10 mouse cellular contexts compared by ENCODE assay signal in the genomic region with DNA sequence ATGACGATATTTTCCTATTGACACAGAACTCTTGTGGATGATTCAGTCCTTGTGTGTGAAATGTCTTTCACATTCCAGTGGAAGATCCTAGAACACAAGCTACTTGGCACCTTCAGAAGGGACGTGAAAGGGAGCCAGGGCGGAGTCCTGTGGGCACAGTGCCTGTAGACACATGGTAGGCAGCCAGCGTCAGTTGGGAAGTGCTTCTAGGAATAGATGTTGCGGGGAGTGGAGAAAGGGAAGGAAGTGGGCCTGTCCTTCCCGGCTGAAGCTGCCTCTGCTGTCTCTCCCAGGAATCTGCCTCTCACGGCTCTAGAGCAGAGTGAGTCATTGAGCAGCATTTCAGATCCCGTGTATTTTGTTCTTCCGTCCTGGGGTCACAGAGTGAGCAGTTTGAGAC.
DNase-seq lines count a peak whose midpoint lies in the region; ATAC-seq and TF ChIP-seq lines count a peak whose summit lies in the region.
"Had no signal": no experiment of that assay in that cellular context is flagged by ENCODE, and none has a peak within 500 bp of the region (broad histone marks: within the 10 kb centered on the region; RNA-seq: fewer than 3 reads in every experiment).

No protein-coding gene starts in this region.

- no peak overlapping the region for H3K9ac ChIP-seq in limb, embryonic 14.5 days (ENCODE audit: low read depth, low read length, severe bottlenecking)
- no peak overlapping the region for H3K9ac ChIP-seq in embryonic facial prominence, embryonic 14.5 days (ENCODE audit: low read depth, low read length)
- H3K9ac ChIP-seq: hindbrain, embryonic 15.5 days had no signal

- H3K27me3 ChIP-seq in limb, embryonic 14.5 days (ENCODE audit: control insufficient read depth, insufficient read depth, low read length), result no peaks in the 10 kb centered on the region
- no peaks in the 10 kb centered on the region for H3K27me3 ChIP-seq in limb, embryonic 10.5 days (ENCODE audit: low read depth, poor library complexity, severe bottlenecking)
- H3K27me3 ChIP-seq in embryonic facial prominence, embryonic 14.5 days (replicated peaks; ENCODE audit: control insufficient read depth, insufficient read depth, low read length), result no peaks in the 10 kb centered on the region
- H3K27me3 ChIP-seq in heart, embryonic 10.5 days (ENCODE audit: insufficient read depth, poor library complexity, severe bottlenecking), result no peaks in the 10 kb centered on the region
- H3K27me3 ChIP-seq in megakaryocyte, embryonic 14.5 days (replicated peaks), result no peaks in the 10 kb centered on the region
- H3K27me3 ChIP-seq: hindbrain, embryonic 15.5 days had no signal

- no peaks in the 10 kb centered on the region for H3K9me3 ChIP-seq in limb, embryonic 14.5 days (ENCODE audit: control insufficient read depth, low read length)
- no peaks in the 10 kb centered on the region for H3K9me3 ChIP-seq in limb, embryonic 10.5 days (replicated peaks)
- H3K9me3 ChIP-seq in embryonic facial prominence, embryonic 14.5 days (ENCODE audit: control insufficient read depth, low read length), result no peaks in the 10 kb centered on the region
- H3K9me3 ChIP-seq in heart, embryonic 10.5 days, result no peaks in the 10 kb centered on the region
- no peaks in the 10 kb centered on the region for H3K9me3 ChIP-seq in megakaryocyte, embryonic 14.5 days
- H3K9me3 ChIP-seq: G1E; hindbrain, embryonic 15.5 days had no signal

- H3K4me3 ChIP-seq in limb, embryonic 14.5 days (replicated peaks; ENCODE audit: low read length), result no peak overlapping the region
- H3K4me3 ChIP-seq in limb, embryonic 10.5 days, result no peak overlapping the region
- H3K4me3 ChIP-seq in embryonic facial prominence, embryonic 14.5 days (ENCODE audit: low read depth, low read length), result no peak overlapping the region
- H3K4me3 ChIP-seq in heart, embryonic 10.5 days, result no peak overlapping the region
- H3K4me3 ChIP-seq in megakaryocyte, embryonic 14.5 days (replicated peaks), result peak overlapping the region; percentile 75
- H3K4me3 ChIP-seq: hindbrain, embryonic 15.5 days had no signal

- WGBS in limb, embryonic 14.5 days, result 72% methylated on average over 9 of the region's 9 CpGs
- 83% methylated on average over 9 of the region's 9 CpGs for WGBS in limb, embryonic 10.5 days
- 56% methylated on average over 9 of the region's 9 CpGs for WGBS in embryonic facial prominence, embryonic 14.5 days
- 44% methylated on average over 9 of the region's 9 CpGs for WGBS in heart, embryonic 10.5 days

- H3K27ac ChIP-seq in limb, embryonic 14.5 days (replicated peaks; ENCODE audit: low read depth, low read length), result no peak overlapping the region
- H3K27ac ChIP-seq in limb, embryonic 10.5 days, result no peak overlapping the region
- H3K27ac ChIP-seq in embryonic facial prominence, embryonic 14.5 days (replicated peaks; ENCODE audit: low read depth, low read length), result no peak overlapping the region
- H3K27ac ChIP-seq in heart, embryonic 10.5 days, result peak overlapping the region; percentile 73
- H3K27ac ChIP-seq: hindbrain, embryonic 15.5 days had no signal

- H3K36me3 ChIP-seq in limb, embryonic 14.5 days (ENCODE audit: control insufficient read depth, insufficient read depth, low read length), result no peaks in the 10 kb centered on the region
- H3K36me3 ChIP-seq in limb, embryonic 10.5 days, result no peaks in the 10 kb centered on the region
- H3K36me3 ChIP-seq in embryonic facial prominence, embryonic 14.5 days (ENCODE audit: control insufficient read depth, insufficient read depth, low read length), result no peaks in the 10 kb centered on the region
- H3K36me3 ChIP-seq in heart, embryonic 10.5 days, result 0 out of 2 replicates have a peak, but pooled peaks cover 6% of the 10 kb centered on the region
- H3K36me3 ChIP-seq in megakaryocyte, embryonic 14.5 days (replicated peaks; ENCODE audit: low read length), result peaks cover 11% of the 10 kb centered on the region
- H3K36me3 ChIP-seq: hindbrain, embryonic 15.5 days had no signal

- H3K4me2 ChIP-seq in limb, embryonic 14.5 days (replicated peaks; ENCODE audit: low read depth, low read length, severe bottlenecking), result no peak overlapping the region
- no peak overlapping the region for H3K4me2 ChIP-seq in embryonic facial prominence, embryonic 14.5 days (ENCODE audit: low read depth, low read length)
- H3K4me2 ChIP-seq: hindbrain, embryonic 15.5 days had no signal

- TF ChIP-seq POLR2A in limb, embryonic 14.5 days (IDR thresholded peaks at IDR 0.05; ENCODE audit: borderline replicate concordance, extremely low read depth, insufficient read depth, insufficient read length), result no peak

- peaks cover 16% of the 10 kb centered on the region for H3K4me1 ChIP-seq in limb, embryonic 14.5 days (ENCODE audit: control insufficient read depth, insufficient read depth, low read length)
- peaks cover 18% of the 10 kb centered on the region for H3K4me1 ChIP-seq in limb, embryonic 10.5 days
- peaks cover 15% of the 10 kb centered on the region for H3K4me1 ChIP-seq in embryonic facial prominence, embryonic 14.5 days (ENCODE audit: control insufficient read depth, insufficient read depth, low read length)
- H3K4me1 ChIP-seq in heart, embryonic 10.5 days, result peaks cover 25% of the 10 kb centered on the region
- H3K4me1 ChIP-seq in megakaryocyte, embryonic 14.5 days, result peaks cover 59% of the 10 kb centered on the region
- H3K4me1 ChIP-seq: hindbrain, embryonic 15.5 days had no signal

- peak; percentile 18 for DNase-seq in limb, embryonic 14.5 days (ENCODE audit: low spot score)
- no peak for DNase-seq in limb, embryonic 10.5 days (ENCODE audit: low spot score)
- DNase-seq in embryonic facial prominence, embryonic 14.5 days (ENCODE audit: low spot score), result peak; percentile 62
- DNase-seq in heart, embryonic 10.5 days (ENCODE audit: low spot score), result no peak
- peak; percentile 43 for DNase-seq in layer of hippocampus, adult 9-11 months
- DNase-seq in thymus, postnatal 0 days (ENCODE audit: low spot score), result no peak
- DNase-seq in embryo, embryonic 9.5 days (ENCODE audit: extremely low spot score), result no peak

- no peak for ATAC-seq in limb, embryonic 14.5 days (ENCODE audit: low FRiP score, low read depth)
- 0 out of 2 replicates have a peak, but pooled peaks have one; percentile 41 for ATAC-seq in embryonic facial prominence, embryonic 14.5 days (ENCODE audit: low read depth)

Comparison
In these comparisons a context has a peak if more than half of its experiments do, and no peak if none do; other contexts are left out.
1. DNase-seq: peak in limb, embryonic 14.5 days (single experiment), embryonic facial prominence, embryonic 14.5 days (single experiment) and layer of hippocampus, adult 9-11 months (single experiment); none in limb, embryonic 10.5 days (single experiment), heart, embryonic 10.5 days (single experiment), thymus, postnatal 0 days (single experiment) and embryo, embryonic 9.5 days (single experiment).